Mouse (Mus musculus): ENCODE measurements at regions not wholly inside any gene's neighbourhood (a gene's known extent, or its start where the extent isn't known, plus 50 kb on each side); places are given as distances from the start of the nearest gene placed in this dataset.

DNA sequence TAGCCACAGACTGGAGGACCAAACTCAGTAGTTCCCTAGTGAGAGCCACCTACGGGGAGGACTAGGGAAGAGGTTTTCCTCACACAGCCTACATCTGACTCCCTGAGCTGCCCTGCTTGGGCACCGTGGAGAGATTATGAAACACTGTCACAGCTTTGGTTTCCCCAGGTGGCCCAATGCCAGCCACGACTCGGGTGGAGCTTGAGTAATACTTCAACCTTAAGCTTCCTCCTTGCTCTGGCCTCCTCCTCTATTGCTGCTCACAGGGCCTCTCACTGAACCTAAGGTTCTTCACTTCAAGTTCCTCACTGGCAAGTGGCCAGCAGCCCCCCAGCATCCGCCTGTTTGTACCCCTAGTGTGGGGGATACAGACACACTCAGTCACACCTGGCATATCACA lies 224.9 kb upstream of the Rpl38 start:
- TF ChIP-seq CTCF (IDR thresholded peaks at IDR 0.05; ENCODE audit: extremely low read depth, insufficient read depth, low read length) (no peak), POLR2A (IDR thresholded peaks at IDR 0.05; ENCODE audit: extremely low read depth, insufficient read depth, low read length) (no peak)
